Mouse (Mus musculus): ENCODE measurements around the gene Surf4. TPM values are rescaled to one million over a fixed set of nuclear protein-coding genes. Genes with fewer than 3 reads are reported as not detected.

Surf4 gene
- polyA plus RNA-seq, 1 experiment from 2014 or later: 159 TPM

DNA sequence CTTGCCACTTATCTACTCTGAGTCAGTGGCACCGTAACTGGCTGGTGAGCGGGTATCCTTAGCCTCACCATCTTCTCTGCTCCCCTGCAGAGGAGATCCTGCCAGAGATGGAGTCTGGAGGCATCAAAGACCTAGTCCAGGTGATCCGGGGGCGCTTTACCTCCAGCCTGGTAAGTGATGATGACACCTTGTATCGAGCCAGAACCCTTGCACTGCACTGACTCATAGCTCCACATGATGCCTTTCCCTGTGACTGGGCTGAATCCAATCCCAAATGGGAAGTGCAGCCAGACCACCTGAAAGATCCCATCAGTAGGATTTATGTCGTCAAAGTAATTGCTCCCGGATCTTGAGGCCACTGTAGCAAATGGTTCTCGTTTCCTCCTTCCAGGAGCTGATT, 19.1 kb upstream of the Surf4 start:
- H3K4me3 ChIP-seq: no peak overlapping the region
- no peaks in the 10 kb centered on the region for H3K4me1 ChIP-seq
- 91% methylated on average over 8 of the region's 8 CpGs for WGBS
- DNase-seq (ENCODE audit: low spot score): no peak
- H3K27ac ChIP-seq (replicated peaks): no peak overlapping the region
- no peaks in the 10 kb centered on the region for H3K9me3 ChIP-seq (replicated peaks)
- H3K27me3 ChIP-seq (ENCODE audit: low read depth, poor library complexity, severe bottlenecking): no peaks in the 10 kb centered on the region
- peaks cover 92% of the 10 kb centered on the region for H3K36me3 ChIP-seq

DNA sequence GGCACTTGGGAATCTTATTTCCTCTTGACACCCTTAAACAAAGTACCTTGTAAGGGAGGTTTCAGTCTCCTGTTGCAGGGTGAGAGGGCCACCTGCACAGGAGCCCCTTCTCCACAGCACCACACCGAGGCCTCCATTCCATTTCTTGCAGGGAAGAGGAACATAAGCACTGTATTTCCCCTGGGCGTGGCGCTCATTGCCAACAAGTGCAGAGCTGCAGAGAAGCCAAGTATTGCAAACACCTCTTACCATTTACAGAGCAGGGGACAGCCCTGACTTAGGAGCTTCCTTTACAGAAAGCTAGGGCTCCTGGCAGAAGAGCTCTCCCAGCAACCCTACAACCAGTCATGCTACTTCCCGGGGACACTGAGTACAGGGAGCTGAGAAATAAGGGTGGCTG, 18.5 kb upstream of the Surf4 start:
- H3K4me1 ChIP-seq: no peaks in the 10 kb centered on the region
- peaks cover 85% of the 10 kb centered on the region for H3K36me3 ChIP-seq
- H3K9me3 ChIP-seq (replicated peaks): no peaks in the 10 kb centered on the region
- no peaks in the 10 kb centered on the region for H3K27me3 ChIP-seq (ENCODE audit: low read depth, poor library complexity, severe bottlenecking)
- 93% methylated on average over 4 of the region's 4 CpGs for WGBS
- no peak for DNase-seq (ENCODE audit: low spot score)
- no peak overlapping the region for H3K4me3 ChIP-seq
- H3K27ac ChIP-seq (replicated peaks): no peak overlapping the region

DNA sequence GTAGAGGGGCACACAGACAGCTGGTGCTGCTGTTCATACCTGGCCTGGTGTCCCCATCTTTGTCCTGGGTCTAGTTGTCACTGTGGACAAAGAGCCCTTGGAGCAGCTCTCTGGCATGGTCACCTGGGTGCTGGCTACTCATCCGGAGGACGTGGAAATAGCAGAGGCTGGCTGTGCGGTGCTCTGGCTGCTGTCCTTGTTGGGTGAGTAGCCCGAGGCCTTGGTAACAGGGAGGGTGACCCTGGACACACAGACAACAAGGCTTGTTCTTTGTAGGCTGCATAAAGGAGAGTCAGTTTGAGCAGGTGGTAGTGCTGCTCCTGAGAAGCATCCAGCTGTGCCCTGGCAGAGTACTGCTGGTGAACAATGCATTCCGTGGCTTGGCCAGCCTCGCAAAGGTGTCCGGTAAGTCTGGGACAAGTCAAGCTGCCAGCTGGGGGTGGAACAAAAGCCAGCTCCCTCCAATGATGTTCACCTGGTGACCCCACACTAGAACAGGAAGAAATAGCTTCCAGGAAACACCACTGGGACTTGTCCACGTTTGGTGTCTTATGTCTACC, 17.7 kb upstream of the Surf4 start:
- Histone ChIP-seq H3K36me3 (peaks cover 80% of the 10 kb centered on the region), H3K27me3 (ENCODE audit: low read depth, poor library complexity, severe bottlenecking) (no peaks in the 10 kb centered on the region), H3K27ac (replicated peaks) (no peak overlapping the region), H3K4me3 (no peak overlapping the region), H3K4me1 (no peaks in the 10 kb centered on the region), H3K9me3 (replicated peaks) (no peaks in the 10 kb centered on the region)
- WGBS: 88% methylated on average over 8 of the region's 8 CpGs
- DNase-seq (ENCODE audit: low spot score): no peak

DNA sequence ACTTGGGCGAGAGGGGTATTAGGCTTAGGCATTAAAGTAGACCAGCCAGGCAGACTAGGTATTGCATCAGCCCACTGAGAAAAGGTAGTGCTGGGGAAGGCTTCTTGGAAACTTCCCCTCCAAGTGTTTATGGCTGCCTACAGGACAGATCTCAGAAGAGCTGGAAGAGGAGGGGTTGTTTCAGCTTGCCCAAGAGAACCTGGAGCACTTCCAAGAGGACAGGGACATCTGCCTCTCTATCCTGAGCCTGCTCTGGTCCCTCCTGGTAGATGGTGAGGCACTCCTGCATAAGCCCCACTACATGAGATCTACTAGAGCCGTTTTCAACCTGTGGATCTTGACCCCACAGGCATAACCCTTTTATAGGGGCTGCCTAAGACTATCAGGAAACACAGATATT, 16.7 kb upstream of the Surf4 start:
- no peak for DNase-seq (ENCODE audit: low spot score)
- no peaks in the 10 kb centered on the region for H3K4me1 ChIP-seq
- no peaks in the 10 kb centered on the region for H3K27me3 ChIP-seq (ENCODE audit: low read depth, poor library complexity, severe bottlenecking)
- 85% methylated on average over 2 of the region's 2 CpGs for WGBS
- H3K27ac ChIP-seq (replicated peaks): no peak overlapping the region
- no peak overlapping the region for H3K4me3 ChIP-seq
- H3K36me3 ChIP-seq: peaks cover 70% of the 10 kb centered on the region
- H3K9me3 ChIP-seq (replicated peaks): no peaks in the 10 kb centered on the region

DNA sequence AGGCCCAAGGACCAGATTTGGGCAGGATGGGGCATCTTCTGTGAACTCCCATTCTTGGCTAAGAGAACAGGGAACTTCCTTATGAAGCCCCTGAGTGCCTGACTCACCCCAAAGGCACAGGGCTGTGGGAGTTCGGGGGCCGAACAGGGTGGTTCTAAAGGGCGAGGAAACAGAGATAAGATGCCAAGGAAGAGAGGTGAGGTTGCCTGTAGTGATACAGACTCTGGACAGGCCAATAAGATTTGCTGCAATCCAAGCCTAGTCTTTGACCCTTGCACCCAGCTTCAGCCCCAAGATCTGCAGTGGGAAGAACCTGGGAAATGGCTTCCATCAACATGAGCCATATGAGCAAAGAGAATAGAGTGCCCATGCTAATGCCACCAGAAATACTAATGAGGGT, 9.5 kb upstream of the Surf4 start:
- Histone ChIP-seq H3K27ac (replicated peaks) (no peak overlapping the region), H3K4me3 (no peak overlapping the region), H3K27me3 (ENCODE audit: low read depth, poor library complexity, severe bottlenecking) (no peaks in the 10 kb centered on the region), H3K9me3 (replicated peaks) (no peaks in the 10 kb centered on the region), H3K4me1 (no peaks in the 10 kb centered on the region), H3K36me3 (0 out of 2 replicates have a peak, but pooled peaks cover 2% of the 10 kb centered on the region)
- no peak for DNase-seq (ENCODE audit: low spot score)
- 86% methylated on average over 3 of the region's 3 CpGs for WGBS

DNA sequence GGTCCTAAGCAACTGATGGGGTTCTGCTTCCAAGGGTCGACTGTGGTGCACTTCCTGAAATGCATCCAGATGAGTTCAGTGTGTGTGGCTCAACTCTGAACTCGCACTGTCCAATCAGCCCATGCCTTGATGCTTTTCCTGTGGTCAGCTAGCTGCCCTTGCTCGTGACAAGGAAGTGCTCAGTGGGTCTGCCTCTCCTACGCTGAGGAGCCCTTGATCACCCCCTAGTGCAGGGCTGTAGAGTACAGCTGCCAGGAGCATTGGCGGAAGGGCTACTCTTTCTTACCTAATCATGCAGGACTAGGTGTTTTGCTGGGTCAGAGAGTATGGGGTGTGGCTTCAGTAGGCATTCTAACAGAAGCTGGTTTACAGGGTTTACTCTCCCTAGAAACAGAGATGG, 7.8 kb upstream of the Surf4 start:
- WGBS: 52% methylated on average over 5 of the region's 5 CpGs
- Histone ChIP-seq H3K27me3 (ENCODE audit: low read depth, poor library complexity, severe bottlenecking) (no peaks in the 10 kb centered on the region), H3K27ac (replicated peaks) (no peak overlapping the region), H3K4me1 (no peaks in the 10 kb centered on the region), H3K36me3 (no peaks in the 10 kb centered on the region), H3K9me3 (replicated peaks) (no peaks in the 10 kb centered on the region), H3K4me3 (no peak overlapping the region)
- DNase-seq (ENCODE audit: low spot score): no peak

DNA sequence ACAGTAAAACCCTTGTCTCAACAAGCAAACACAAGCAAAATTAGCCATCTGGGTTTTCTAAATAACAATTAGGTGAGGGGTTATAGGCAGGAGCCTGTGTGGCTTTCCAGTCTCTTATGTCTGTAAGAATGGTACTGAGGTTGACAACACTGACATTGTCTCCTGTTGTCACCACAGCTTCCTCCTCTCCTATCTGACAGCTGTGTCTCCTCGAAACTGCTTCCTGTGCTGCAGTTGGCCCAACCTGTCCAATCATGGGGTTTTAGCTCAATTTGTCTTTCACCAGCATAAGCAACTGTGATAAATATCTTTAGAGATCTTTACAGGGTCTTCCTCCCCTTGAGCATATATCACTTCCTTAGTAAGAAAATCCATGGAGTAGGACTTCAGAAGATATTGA, 2.7 kb upstream of the Surf4 start:
- H3K27ac ChIP-seq (replicated peaks): no peak overlapping the region
- peaks cover 21% of the 10 kb centered on the region for H3K4me1 ChIP-seq
- H3K4me3 ChIP-seq: no peak overlapping the region
- no peaks in the 10 kb centered on the region for H3K27me3 ChIP-seq (ENCODE audit: low read depth, poor library complexity, severe bottlenecking)
- H3K36me3 ChIP-seq: peaks cover 2% of the 10 kb centered on the region
- no peak for DNase-seq (ENCODE audit: low spot score)
- 84% methylated on average over 1 of the region's 1 CpGs for WGBS
- H3K9me3 ChIP-seq (replicated peaks): no peaks in the 10 kb centered on the region

DNA sequence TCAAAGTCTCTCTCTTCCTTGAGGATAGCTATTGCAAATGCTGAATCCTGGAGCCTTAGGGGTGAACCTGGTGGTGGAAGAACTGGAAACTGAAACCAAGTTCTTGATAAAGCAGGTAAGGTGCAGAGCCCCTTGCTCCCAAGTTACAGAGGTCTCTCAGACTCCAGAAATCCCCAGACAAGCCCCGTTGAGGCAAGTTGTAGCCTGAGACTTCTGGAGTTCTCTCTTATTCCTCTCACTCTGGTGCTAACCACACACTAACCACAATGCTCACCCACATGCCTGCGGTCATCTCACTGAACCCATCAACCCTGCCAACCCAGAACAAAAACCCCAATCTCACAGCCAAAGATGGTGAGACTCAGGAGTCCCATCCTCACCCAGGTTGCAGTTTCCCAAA, 1.6 kb upstream of the Surf4 start:
- 91% methylated on average over 2 of the region's 2 CpGs for WGBS

DNA sequence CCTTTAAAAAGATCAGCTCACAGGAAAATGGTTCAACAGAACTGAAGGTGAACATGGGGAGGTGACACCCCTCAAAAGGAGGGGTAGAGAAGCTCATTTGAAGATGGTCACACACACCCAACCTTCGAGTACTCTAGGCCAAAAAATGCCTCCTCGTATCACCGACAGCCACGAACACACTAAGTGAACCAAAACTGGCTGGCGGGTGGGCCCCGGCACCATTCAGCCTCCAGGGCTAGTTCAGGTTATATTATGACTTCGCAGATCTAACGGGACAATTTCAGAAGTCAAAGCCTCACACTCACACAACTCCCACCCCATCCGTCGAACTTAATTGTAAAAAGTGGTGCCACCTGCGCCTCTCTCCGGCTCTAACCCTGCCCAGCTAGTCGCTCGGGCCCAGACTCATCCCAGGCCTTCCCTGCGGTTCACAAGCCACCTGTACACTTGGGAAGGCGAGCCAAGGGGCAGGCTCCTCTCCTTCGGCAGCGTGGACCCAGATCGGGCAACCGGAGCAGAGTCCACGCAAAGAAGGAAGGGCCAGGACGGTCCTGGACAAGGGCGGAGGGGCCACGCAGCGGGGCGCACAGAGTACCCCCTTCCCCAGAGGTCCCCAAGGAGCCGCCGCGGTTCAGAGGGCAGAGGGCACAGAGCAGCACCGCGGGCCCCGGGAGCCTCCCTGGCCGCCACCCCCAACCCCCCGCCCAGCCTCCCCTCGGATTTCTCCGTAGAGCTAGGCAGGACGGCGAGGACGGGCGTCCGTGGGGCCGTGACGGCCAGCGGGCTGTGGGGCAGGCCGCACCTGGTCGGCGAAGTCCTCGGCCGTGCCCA, 1.0 kb downstream of the Surf4 start:
- no peak for DNase-seq (ENCODE audit: low spot score)
- Histone ChIP-seq H3K4me3 (peak overlapping the region; percentile 98), H3K27ac (replicated peaks) (peak overlapping the region; percentile 98), H3K36me3 (peaks cover 39% of the 10 kb centered on the region), H3K4me1 (peaks cover 33% of the 10 kb centered on the region), H3K9me3 (replicated peaks) (no peaks in the 10 kb centered on the region), H3K27me3 (ENCODE audit: low read depth, poor library complexity, severe bottlenecking) (no peaks in the 10 kb centered on the region)
- WGBS: 4% methylated on average over 49 of the region's 49 CpGs

More for the DNA sequence above, 1.6 kb upstream of the Surf4 start:
- Histone ChIP-seq H3K36me3 (peaks cover 13% of the 10 kb centered on the region), H3K4me1 (peaks cover 32% of the 10 kb centered on the region), H3K4me3 (no peak overlapping the region), H3K27me3 (ENCODE audit: low read depth, poor library complexity, severe bottlenecking) (no peaks in the 10 kb centered on the region), H3K9me3 (replicated peaks) (no peaks in the 10 kb centered on the region), H3K27ac (replicated peaks) (no peak overlapping the region)
- no peak for DNase-seq (ENCODE audit: low spot score)

DNA sequence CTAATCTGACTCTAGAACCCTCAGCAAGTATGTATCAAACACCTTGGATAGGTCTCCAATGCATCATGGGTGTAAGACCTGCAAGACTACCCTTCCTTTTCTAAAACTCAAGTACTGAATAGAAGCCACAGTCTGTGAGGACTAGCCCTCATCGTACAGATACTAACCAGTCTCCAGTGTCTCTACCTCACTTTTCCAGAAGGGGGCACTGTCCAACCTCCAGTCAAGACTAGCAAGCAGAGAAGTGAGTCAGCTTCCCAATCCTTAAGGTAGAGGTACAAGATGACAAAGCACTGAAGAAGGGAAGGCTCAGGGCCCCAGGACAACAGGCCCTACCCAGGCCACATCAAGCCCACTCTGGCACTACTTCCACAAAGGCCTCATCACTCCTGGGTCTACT, 3.3 kb downstream of the Surf4 start:
- WGBS: 68% methylated on average over 1 of the region's 1 CpGs
- H3K4me1 ChIP-seq: peaks cover 33% of the 10 kb centered on the region
- peak; percentile 48 for DNase-seq (ENCODE audit: low spot score)
- no peaks in the 10 kb centered on the region for H3K9me3 ChIP-seq (replicated peaks)
- no peak overlapping the region for H3K27ac ChIP-seq (replicated peaks)
- H3K4me3 ChIP-seq: no peak overlapping the region
- H3K27me3 ChIP-seq (ENCODE audit: low read depth, poor library complexity, severe bottlenecking): no peaks in the 10 kb centered on the region
- H3K36me3 ChIP-seq: peaks cover 62% of the 10 kb centered on the region

DNA sequence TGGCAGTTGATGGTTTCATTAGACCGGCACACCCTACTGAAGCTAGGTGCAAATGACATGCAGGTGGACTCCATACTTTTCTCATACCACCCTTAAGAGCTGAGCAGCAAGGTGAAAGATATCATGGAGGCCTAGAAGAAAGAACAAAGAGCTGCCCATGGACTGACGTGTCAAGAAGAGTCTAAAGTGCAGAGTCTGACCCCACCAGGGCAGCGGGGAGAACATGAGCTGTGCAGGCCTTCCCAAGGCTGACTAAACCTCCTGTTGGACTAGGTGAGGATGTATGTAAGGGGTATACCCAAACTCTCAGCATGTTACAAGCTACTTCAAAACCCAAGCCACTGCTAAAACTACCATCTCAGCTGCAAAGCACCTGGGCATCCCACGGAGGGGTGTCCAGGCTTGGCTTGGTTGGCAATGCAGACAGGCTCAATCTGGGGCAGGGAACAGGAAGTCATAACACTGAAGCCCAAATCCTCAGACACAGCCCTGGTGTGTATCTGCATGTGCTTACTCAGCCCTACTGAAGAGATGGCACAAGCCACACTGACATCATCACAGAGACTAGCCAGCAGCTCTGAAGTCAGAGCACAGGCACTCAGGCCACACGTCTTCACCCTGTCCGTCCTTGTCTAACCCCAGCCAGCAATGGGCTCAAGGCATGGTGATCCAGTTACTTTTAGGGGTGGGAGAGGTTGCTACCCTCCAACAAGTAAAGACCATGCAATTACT, 5.8 kb downstream of the Surf4 start:
- Histone ChIP-seq H3K36me3 (peaks cover 87% of the 10 kb centered on the region), H3K9me3 (replicated peaks) (no peaks in the 10 kb centered on the region), H3K27ac (replicated peaks) (no peak overlapping the region), H3K27me3 (ENCODE audit: low read depth, poor library complexity, severe bottlenecking) (no peaks in the 10 kb centered on the region), H3K4me3 (no peak overlapping the region), H3K4me1 (peaks cover 26% of the 10 kb centered on the region)
- 90% methylated on average over 6 of the region's 6 CpGs for WGBS
- DNase-seq (ENCODE audit: low spot score): no peak

DNA sequence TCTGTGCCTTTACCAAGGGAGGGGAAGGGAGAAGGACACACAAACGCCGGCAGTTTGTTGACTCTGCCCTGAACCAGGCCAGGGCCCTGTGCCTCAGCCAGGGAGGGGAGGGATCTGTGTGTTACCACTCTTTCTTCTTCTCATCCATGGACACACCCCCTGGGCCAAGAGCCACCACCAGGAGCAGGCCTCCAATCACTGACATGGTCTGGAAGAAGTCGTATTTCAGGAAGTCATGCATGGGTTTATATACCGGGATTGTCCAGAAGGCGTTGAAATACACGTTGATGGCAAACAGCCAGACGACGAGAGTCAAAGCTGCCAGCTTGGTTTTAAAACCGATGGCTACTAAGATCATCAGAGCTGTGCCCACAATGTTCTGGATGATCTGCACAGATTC, 11.9 kb downstream of the Surf4 start:
- Histone ChIP-seq H3K27ac (replicated peaks) (no peak overlapping the region), H3K4me1 (peaks cover 14% of the 10 kb centered on the region), H3K27me3 (ENCODE audit: low read depth, poor library complexity, severe bottlenecking) (no peaks in the 10 kb centered on the region), H3K9me3 (replicated peaks) (no peaks in the 10 kb centered on the region), H3K36me3 (peaks cover 97% of the 10 kb centered on the region), H3K4me3 (no peak overlapping the region)
- DNase-seq (ENCODE audit: low spot score): no peak
- 87% methylated on average over 9 of the region's 9 CpGs for WGBS
